Mouse (Mus musculus): ENCODE measurements at regions not wholly inside any gene's neighbourhood (a gene's known extent, or its start where the extent isn't known, plus 50 kb on each side); places are given as distances from the start of the nearest gene placed in this dataset.
A peak's percentile ranks its signal among the peaks of the same experiment; 100 is the strongest.

GRCm38 (mm10) chr3:105375820-105376219 is 76.3 kb upstream of the Kcnd3 start:
- DNase-seq (ENCODE audit: low spot score) = no peak

GRCm38 (mm10) chr3:105376346-105376745 is 75.8 kb upstream of the Kcnd3 start:
- DNase-seq (ENCODE audit: low spot score) = no peak

DNA sequence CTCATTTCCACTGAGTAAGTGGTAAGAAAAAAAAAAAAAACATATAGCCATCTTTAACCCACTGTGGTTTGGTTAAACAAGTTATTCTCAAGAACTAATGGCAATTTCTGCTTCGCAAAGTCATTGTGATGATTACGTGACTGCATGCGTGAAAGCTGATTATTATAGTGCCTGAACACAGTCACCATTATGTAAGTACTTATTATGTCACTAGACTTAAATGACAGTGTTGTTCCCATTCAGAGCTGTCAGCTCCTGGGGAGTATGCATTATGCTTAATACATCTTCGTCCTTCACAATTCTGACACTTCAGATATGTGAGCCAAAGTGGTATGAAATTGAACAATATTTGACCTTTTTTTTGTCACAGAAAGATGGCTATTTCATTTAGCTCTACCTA is 71.3 kb upstream of the Kcnd3 start:
- DNase-seq (ENCODE audit: low spot score) = no peak

GRCm38 (mm10) chr3:105392611-105393514 is 59.3 kb upstream of the Kcnd3 start:
- DNase-seq (ENCODE audit: low spot score) = peak; percentile 27

Data from gastrocnemius, adult 18-20 months (tissue).